Mouse (Mus musculus) stomach, postnatal 0 days (tissue): ENCODE results near the gene Rhov.

Source experiments
- CTCF ChIP-seq: IDR thresholded peaks from 2 replicates; pipeline ENCODE4 v1.5.1; 2016; ENCODE audit warnings: antibody characterized with exemption, low read depth, mild to moderate bottlenecking, moderate library complexity
- EP300 ChIP-seq: optimal IDR thresholded peaks from 2 replicates; pipeline ENCODE3; 2016; ENCODE audit warnings: antibody characterized with exemption

GRCm38 (mm10) chr2:119240075-119240818, 30.8 kb downstream of the Rhov start:
- TF ChIP-seq CTCF (no peak), EP300 (no peak)
